Mouse (Mus musculus): ENCODE data around the gene Rbm20. TPM values are rescaled to one million over a fixed set of nuclear protein-coding genes. Genes with fewer than 3 reads are reported as not detected.

Gene Rbm20
- total RNA-seq, 2 experiments from 2014 or later: 51.0 to 79.9 TPM

DNA sequence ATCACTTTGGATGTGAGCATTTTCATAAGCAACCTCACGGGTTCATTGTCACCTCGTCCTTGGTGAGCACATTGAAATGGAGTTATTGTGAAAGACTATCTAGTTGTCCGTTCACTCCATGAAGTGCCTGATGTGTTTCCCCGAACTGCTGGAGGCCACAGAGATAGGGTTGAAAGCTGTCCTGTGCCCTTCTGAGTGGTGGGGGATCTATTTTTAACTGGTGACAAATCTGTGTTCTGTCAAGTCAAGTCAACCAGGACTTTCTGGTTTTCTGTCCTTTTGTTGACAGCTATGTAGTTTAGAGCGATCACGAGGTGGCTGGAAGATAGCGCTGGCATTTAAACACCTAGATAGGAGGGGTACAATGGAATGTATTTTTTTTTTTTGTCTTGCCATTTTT, 39.4 kb downstream of the Rbm20 start:
- no peak for DNase-seq

DNA sequence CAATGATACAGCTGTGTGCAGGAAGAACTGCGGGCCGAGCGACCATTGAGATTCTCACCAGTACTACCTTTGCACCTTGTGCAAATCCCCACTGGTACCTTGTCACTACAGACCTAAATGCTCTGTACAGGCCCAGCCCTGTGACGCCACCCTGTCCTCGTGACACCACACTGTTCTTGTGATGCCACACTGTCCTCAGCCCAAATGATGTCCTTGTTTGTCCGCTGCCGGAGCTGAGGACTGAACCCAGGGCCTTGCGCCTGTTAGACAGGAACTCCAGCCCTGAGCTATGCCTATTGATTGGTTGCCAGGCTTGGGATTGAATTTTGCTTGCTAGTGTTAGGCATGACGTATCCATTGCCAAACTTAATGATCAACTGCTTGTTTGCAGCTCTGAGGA, 40.3 kb downstream of the Rbm20 start:
- no peak for DNase-seq

DNA sequence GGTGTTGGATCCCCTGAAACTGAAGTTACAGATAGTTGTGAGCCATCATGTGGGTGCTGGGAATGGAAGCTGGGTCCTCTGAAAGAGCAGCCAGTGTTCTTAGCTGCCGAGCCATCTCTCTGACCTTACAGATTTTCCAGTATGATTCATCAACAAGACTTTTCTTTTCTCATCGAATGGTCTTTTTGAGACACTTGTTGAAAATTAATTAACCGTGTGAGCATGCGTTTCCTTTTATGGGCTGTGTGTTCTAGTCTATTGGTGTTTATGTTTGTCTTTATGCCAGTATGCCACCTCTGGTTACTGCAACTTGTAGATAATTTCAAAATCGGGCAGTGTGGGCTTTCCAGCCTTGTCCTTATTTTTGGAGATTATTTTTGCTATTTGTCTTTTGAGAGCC, 45.1 kb downstream of the Rbm20 start:
- no peak for DNase-seq

DNA sequence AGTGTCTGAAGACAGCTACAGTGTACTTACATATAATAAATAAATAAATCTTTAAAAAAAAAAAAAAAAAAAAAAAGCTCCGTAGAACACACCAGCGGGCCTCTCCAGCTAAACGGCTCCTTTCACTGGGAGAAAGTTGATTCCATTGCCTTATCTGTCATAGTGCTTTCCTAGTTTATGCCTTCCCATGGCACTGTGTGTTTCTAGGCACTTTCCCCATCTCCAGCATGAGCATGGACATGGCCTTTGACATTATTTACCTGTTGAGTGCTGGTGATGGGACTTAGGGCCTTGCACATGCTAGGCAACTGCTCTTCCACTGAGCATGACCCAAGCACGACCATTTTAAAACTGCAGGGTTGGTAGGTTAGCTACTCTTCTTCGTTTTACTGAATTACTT, 46.9 kb downstream of the Rbm20 start:
- DNase-seq: no peak

DNA sequence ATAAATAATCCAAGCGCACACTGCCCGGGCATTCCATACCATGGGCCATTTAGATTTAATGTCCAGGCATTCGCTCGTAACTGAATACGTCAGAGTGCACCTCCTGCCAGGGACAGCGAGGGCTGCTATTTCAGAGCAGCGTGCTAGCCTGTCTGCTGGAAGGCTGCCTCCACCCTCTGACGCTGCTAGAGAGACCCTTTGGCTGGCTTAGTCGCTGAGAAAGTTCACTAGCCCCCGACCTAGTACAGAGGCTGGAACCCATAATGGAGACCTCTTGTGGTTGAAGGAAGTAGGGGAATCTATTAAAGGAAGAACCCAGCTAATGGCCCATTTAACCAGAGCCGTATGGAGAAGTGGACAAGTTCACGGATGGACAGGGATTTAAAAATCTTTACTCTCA, 49.2 kb downstream of the Rbm20 start:
- peak; percentile 73 for DNase-seq

DNA sequence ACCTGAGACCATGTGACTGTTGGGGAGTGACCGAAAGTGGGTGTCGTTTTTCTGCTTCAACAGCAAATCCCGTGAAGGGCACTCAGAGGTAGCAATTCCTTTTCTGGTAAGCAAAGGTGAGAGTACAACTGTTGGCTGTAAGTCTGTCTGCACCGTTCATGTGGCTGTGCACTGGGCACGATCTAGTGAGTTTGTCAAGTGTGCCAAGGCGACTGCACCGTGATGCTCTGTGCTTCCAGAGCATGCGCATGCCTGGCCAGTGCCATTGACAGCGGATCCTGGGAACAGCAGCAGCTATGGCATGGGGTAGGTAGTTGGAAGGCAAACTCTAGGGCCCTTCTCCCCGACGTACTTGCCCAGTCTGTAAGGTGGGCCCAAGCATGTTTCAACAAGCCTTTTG, 49.6 kb downstream of the Rbm20 start:
- DNase-seq: peak; percentile 45

DNA sequence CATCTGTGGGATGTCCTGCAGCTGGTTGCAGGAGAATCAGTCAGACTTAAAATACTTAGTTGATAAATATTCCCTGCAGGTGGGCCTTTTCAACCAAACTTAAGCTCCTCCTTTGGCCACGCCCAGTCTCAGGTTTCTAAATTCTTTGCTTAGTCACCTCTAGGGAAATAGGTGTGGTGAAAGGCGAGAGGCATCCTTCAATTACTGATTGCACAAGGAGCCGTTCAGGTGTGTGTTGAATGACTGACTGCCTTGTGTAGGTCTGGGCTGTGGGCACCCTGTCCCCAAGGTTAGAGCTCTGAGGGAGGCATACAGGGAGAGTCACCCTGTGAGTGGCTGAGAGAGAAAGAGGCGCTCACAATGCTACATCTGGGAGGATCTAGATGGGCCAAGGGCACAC, 50.2 kb downstream of the Rbm20 start:
- no peak for DNase-seq

DNA sequence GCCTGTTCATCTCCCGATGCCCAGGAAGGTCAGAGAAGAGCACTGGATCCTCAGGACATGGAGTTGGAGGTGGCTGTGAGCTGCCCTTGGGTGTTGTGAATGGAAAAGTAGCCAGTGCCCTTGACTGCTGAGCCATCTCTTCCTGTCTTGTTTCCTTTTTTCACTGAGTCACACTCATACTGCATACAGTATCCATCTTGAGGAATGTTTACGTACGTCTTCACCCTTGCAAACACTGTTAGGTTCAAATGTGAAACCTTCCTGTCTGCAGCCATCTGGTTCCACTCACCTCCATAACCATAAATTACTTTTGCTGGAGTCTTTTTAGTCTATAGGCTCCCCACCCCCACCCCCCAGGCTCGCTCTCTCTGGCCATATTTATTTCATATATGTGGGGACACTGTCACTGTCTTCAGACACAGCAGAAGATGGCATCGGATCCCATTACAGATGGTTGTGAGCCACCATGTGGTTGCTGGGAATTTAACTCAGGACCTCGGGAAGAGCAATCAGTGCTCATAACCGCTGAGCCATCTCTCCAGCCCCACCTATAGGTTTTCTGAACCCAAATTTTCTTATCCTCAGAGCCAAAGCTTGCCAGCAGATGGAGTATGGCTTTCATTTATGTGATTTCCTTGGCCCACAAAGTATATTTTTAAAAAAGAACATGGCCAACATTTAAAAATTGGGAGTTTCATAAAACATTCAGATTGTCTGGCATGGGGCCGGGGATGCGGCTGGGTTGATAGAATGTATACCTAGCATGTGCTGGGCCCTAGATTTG, 51.0 kb downstream of the Rbm20 start:
- no peak for DNase-seq

DNA sequence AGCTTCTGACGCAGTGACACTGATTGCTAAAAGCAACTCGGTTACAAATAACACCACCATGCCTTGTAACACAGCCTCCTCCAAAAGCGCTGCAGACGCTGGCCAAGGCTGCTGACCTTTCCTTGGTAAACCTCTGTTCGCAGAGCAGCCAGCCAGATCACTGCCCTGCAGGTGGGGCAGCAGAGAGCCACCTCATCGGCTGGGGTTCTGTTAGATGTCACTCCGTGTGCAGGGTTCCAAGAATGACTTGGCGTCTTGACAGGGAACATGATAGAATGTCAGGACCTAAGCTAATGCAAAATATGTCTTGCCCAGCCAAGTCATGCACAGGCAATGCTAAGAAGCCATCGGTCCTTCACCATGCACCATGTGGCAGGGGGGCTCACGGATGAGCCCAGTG, 52.8 kb downstream of the Rbm20 start:
- DNase-seq: peak; percentile 92

DNA sequence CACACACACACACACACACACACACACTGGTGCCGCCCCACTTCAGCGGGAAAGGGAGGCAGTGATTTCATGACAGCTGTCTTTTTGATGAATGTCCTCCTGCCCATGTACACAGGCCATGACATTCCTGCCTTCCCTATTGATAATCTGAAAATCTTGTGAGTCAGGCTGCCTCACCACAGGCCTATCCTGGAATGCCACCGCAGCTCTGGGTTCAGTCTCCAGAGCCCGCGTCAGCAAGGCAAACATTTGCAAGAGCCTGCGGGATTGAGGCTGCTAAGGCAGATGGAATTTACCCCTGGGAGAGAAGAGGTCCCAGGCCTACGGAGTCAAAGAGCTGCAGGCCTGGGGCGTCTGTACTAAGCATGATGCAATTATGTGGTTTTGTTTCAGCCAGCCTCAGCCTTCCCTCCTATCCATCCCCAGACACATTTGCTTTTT, 54.7 kb downstream of the Rbm20 start:
- DNase-seq: no peak

DNA sequence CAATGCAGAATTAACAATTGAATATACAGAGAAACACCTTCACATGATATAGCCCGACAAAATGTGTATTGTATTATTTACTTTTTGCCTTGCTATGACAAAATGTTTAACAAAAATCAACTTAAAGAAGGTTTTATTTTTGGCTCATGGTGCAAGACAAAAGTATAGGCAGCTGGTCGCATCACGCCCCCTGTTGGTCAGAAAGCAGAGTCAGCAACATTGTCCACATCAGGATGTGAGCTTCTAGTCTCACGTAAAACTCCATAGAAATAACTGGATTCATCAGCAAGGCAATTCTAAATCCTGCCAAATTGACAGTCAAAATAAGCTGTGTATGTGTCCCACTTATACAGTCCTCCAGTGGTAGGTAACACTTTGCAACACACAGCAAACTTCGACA, 57.7 kb downstream of the Rbm20 start:
- no peak for DNase-seq

DNA sequence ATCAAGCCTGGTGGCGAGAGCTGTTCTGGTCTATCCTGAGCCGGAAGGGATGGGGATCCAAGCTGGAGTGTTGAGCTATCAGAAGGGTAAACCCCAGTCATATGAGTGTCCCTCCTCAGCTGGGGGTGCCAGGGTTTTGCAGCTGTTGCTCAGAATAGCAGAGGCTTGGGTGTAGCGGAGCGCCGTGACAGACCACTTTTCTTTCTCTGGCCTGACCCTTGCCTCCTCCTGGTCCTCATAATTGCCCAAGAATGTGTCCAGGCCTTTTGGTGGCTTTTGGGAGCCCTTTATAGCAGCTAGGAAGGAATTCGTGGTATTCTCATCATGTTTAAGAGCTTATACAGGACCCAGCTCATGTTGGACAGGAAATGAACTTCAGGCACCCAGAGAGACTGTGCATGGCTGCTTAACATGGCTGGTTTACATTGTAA, 61.6 kb downstream of the Rbm20 start:
- no peak for DNase-seq

DNA sequence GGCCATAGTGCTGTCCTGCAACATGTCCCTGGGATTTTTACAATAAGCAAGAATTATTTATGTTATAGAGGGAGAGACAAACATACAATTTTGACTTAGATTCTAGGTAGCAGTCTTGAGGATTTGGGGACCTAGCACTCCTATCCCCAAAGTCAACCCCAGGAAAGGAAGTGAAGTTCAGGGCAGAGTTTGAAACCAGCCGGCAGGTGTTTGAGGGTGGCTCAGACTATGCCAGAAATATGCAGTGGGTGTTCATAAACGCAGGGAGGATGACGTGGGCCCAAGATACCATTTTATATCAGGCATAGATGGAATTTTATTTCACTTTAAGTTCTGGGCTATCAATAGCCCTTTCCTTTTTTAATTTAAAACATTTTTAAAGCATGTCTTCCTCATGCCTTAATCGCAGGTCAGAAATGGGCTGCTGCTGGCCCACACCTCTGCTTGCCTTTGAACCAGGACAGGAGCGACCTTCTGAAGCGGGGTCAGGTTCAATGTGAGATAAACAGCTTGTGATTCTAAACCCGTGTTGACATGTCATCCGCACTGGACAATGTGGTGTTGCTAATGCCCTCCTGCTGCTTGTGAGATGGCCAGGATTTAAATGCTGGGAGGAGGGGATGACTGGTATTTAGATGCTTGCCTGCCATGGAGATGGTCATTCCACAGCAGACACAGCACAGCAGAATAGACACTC, 62.6 kb downstream of the Rbm20 start:
- no peak for DNase-seq

DNA sequence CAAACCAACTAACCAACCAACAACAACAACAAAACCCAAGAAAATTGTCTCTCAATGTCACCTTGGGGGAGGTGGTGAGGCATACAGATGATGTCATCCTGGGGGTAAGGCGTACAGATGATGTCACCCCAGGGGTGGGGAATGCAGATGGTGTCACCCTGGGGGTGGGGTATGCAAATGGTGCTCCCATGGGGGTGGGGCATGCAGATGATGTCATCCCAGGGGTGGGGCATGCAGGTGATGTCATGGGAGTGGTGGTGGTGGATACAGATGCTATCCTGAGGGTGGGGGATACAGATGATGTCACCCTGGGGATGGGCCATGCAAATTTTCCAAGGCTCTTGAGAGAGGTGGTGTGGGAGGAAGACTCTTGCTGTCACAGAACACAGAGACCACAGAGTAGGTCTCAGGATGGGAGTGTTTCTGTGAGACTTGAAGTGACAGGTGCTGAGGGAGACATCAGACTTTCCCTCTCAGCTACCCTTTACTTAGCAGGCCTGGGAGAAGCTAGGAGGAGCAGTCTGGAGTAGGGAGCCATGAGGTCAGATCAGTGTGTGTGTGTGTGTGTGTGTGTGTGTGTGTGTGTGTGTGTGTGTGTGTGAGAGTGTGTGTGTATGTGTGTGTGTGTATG, 63.8 kb downstream of the Rbm20 start:
- no peak for DNase-seq

DNA sequence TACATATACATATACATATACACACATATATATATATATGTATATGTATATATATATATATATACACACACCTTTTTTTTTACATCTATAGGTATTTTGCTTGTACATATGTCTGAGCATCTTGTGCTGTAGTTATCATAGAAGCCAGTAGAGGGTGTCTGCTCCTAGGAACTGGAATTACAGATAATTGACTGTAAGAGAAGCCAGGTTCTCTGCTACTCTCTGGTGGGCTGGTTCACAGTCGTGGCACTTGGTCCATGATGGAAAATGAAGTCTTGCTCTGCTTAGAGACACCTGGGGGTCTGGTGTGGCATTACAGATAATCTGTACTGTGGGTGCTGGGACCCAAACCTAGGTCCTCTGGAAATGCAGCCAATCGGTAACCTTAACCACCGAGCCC, 64.8 kb downstream of the Rbm20 start:
- DNase-seq: no peak

DNA sequence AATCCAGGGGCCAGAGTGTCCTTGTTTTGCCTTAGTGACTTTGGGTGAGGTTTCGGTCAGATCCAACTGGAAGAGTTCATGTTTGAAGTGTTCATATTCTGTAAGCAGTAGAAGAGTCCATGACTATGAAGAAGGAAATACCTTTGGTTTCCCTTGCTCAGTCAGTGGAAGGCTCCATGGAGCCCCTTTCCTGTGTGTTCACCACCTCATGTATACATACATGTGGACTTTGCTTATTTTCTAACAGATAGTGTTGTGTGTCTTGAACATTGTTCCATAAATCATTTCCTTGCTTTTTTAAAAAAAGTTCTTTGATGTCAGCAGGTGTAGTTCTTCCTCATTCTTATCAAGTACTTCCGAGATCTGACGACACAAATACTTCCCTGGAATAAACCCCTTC, 68.2 kb downstream of the Rbm20 start:
- DNase-seq: no peak

DNA sequence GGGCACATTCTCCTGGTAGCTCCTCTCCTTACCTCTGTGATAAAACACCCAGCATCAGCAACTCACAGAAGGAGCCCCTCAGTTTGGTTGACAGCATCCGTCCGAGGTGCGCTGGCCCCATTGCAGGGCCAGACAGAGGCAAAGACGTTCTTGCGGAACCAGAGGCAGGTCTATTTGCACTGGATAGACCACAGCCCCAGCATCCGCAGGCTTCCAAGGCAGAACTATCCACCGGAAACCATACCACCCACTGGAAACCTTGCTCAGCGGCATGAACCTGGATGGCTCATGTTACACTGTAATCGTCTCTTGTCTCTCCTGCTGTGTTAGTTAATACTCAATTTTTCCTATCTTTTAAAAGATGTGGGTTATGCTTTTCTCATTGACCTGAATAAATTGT, 69.0 kb downstream of the Rbm20 start:
- no peak for DNase-seq

DNA sequence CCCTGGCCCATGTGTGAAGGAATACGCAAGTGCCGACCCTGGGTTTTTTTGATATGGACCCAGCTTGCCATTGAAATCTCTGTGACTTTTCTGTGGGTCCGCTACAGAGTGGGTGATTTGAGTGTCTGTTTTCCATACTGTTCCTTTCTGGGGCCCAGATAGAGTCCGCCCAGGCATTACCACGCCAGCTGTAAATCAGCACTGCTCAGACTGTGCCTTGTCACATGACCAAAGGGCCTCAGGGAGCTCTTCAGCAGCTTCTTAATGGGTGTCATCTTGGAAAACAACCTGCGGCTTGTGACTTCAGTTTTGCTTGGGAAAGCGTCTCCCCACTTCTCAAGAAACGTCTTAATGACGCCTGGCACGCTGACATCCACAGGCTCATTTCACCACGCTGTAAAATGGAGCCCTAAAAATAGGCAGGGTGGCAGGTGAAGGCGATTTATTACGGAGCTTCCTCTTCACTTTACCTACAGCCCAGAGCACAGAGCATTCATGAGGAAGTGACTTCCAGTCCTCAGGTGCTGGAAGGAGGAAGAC, 71.2 kb downstream of the Rbm20 start:
- peak; percentile 63 for DNase-seq

DNA sequence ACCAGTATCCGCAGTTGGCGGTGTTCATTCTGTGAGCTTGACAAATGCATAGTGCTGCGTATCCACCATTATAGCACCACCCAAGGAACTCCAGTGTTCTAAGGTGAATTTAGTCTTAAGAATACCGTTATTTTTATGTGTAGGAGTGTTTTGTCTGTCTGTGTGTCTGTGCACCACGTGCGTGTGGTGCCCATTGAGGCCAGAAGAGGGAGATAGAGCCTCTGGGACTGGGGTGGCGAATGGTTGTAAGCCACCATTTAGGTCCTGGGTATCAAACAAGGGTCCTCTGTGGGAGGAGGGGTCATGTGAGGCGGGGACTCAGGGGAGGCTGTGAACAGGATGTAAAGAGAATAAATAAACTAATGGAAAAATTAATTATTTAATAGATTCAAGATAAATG, 72.2 kb downstream of the Rbm20 start:
- no peak for DNase-seq

DNA sequence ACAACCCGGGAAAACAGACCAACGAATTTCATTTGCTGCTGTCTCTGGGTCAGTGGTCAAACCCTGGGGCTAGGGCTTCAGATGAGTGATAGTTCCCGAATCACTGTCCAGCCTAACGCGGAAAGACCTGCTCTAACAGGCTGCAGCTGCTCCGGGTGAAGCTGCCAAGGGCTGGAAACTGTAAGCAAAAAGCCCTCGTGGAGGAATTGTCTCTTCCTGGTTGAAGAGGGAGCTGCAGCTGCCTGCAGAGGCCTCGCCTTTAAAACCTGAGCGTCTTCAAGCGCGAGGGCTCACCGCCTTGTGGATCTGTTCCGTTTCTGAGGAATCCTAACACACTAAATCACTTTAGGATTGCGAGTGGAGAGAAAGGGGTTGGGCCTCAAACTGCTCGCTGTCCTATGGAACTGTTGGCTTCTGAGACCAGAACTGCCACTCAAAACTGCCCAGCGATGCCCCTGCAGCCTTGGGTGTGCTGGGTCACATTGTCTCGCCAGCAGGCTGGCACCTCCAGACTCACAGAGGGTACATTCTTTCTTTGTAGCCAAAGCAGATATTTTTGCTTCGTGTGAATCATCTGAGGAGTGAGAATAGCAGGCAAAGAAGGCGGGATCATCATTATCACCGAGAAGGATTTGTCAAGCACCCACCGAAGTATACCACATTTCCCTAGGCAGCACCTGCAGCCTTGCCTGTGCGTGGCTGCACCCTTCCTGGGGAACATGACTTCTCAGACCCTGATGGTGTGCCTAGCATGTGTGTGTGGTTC, 74.5 kb downstream of the Rbm20 start:
- DNase-seq: peak; percentile 28

DNA sequence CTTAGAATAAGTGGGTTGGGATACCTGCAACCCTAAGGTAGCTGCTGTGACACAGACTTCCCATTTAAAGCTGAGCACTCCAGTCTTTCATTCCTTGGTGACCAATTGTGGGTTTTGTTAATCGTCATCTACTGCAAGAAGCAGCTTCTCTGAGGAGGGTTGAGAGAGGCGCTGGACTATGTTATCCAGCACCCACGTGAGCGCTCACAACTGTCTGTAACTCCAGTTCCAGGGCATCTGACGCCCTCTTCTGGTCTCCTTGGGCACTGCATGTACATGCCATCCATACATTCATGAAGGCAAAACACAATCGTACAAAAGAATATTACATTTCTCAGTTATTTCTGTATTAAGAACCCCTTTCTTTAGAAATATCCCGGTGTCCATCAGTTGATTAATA, 75.9 kb downstream of the Rbm20 start:
- DNase-seq: no peak

DNA sequence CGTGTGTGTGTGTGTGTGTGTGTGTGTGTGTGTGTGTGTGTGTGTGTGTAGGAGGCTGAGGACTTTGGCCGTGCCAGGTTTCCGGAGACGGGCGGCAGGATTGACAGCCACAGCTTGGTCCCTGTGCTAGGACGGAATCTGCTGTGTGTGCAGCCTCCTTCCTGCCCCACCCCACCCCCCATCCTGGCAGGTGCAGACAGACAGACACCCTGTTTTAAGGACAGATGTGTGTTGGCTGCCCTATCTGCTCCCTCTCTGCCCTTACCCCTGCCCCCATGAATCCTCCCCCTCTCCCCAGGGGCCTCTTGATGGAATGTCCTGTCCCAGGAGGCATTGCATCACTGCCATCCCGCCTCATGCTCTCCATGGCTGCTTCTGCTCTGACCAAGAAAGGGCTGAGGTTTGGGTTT, 77.3 kb downstream of the Rbm20 start:
- DNase-seq: peak; percentile 92

Data from gastrocnemius, postnatal 25 days (tissue).